Comparison of ENCODE assay signal across 11 mouse cellular contexts in genomic region chr14:71530421-71530820, GRCm38 (mm10).
DNase-seq lines count a peak whose midpoint lies in the region; TF ChIP-seq lines count a peak whose summit lies in the region.
"Had no signal": no experiment of that assay in that cellular context is flagged by ENCODE, and none has a peak within 500 bp of the region (broad histone marks: within the 10 kb centered on the region; RNA-seq: fewer than 3 reads in every experiment).

No protein-coding gene starts in this region.

- H3K36me3 ChIP-seq in MEL (ENCODE audit: control insufficient read depth in 1 of 2, insufficient read depth in 2 of 2, low read length in 2 of 2), result no peaks in the 10 kb centered on the region
- H3K36me3 ChIP-seq: forebrain, embryonic 12.5 days; lung, embryonic 15.5 days had no signal

- TF ChIP-seq RAD21 in MEL (IDR thresholded peaks at IDR 0.05; ENCODE audit: low read depth, low read length), result no peak; the same call in 1 of the 2 replicates

- no peak for TF ChIP-seq POLR2A in MEL (IDR thresholded peaks at IDR 0.05; ENCODE audit: control insufficient read depth in 1 of 2, insufficient read depth in 1 of 2, low read depth in 1 of 2, low read length in 2 of 2, poor library complexity in 1 of 2)

- H3K4me1 ChIP-seq in MEL (ENCODE audit: control insufficient read depth in 1 of 2, insufficient read depth in 2 of 2, low read length in 2 of 2), result no peaks in the 10 kb centered on the region
- H3K4me1 ChIP-seq: forebrain, embryonic 12.5 days; lung, embryonic 15.5 days had no signal

- intact Hi-C loops in gastrocnemius, adult 2 months (cut with DNase I), result loop anchor here (10.0 kb wide), 1 partner anchor 746 kb away; no protein-coding TSS in a partner anchor

- no peaks in the 10 kb centered on the region for H3K27me3 ChIP-seq in MEL (ENCODE audit: control insufficient read depth in 1 of 2, insufficient read depth in 2 of 2, low read length in 2 of 2)
- H3K27me3 ChIP-seq: forebrain, embryonic 12.5 days; lung, embryonic 15.5 days had no signal

- no peaks in the 10 kb centered on the region for H3K79me2 ChIP-seq in MEL (ENCODE audit: control insufficient read depth, insufficient read depth, low read length, poor library complexity)

- H3K4me3 ChIP-seq in gastrocnemius, adult 2 months, result no peak overlapping the region
- no peak overlapping the region for H3K4me3 ChIP-seq in MEL (ENCODE audit: control insufficient read depth in 1 of 2, insufficient read depth in 1 of 2, low read depth in 2 of 2, low read length in 2 of 2)
- H3K4me3 ChIP-seq: forebrain, embryonic 12.5 days; lung, embryonic 15.5 days had no signal

- no peak overlapping the region for H3K27ac ChIP-seq in gastrocnemius, adult 2 months
- H3K27ac ChIP-seq in MEL (ENCODE audit: control insufficient read depth, low read depth, low read length), result no peak overlapping the region
- H3K27ac ChIP-seq: forebrain, embryonic 12.5 days; lung, embryonic 15.5 days had no signal

- H3K9ac ChIP-seq in MEL (ENCODE audit: control insufficient read depth, low read depth, low read length, poor library complexity, severe bottlenecking), result no peak overlapping the region
- H3K9ac ChIP-seq: forebrain, embryonic 12.5 days; lung, embryonic 15.5 days had no signal

- H3K9me3 ChIP-seq in MEL (replicated peaks; ENCODE audit: insufficient read depth, low read length), result no peaks in the 10 kb centered on the region
- H3K9me3 ChIP-seq: forebrain, embryonic 12.5 days; lung, embryonic 15.5 days had no signal

- DNase-seq in gastrocnemius, adult 2 months, result no peak
- DNase-seq in gastrocnemius, adult 8-10 months (ENCODE audit: low spot score in 2 of 2), result no peak
- DNase-seq in layer of hippocampus, adult 9-10 months (ENCODE audit: low spot score), result peak; percentile 9
- DNase-seq in layer of hippocampus, postnatal 36 days, result no peak
- DNase-seq in MEL (ENCODE audit: low read depth, low spot score), result no peak
- DNase-seq in embryo, embryonic 9.5 days (ENCODE audit: extremely low spot score), result peak; percentile 15
- DNase-seq in thymus, postnatal 36 days, result no peak
- DNase-seq in adrenal gland, postnatal 25 days, result no peak
- DNase-seq: cerebellum, postnatal 36 days had no signal

- TF ChIP-seq EP300 in MEL (IDR thresholded peaks at IDR 0.05; ENCODE audit: low read depth in 1 of 2, low read length in 2 of 2), result no peak

- peak; percentile 46 for TF ChIP-seq CTCF in gastrocnemius, adult 2 months (IDR thresholded peaks at IDR 0.05)
- no peak; a peak in 1 of 6 replicates for TF ChIP-seq CTCF in MEL (IDR thresholded peaks at IDR 0.05 in 2 of 3, conservative IDR thresholded peaks at IDR 0.05 in 1 of 3; ENCODE audit: control insufficient read depth in 1 of 3, insufficient read depth in 1 of 3, low read depth in 2 of 3, low read length in 3 of 3, poor library complexity in 1 of 3, severe bottlenecking in 1 of 3)

TF ChIP-seq in MEL, 35 proteins besides CTCF, POLR2A, EP300 and RAD21:
- TF ChIP-seq USF1 (IDR thresholded peaks at IDR 0.05; ENCODE audit: low read depth, low read length) (no peak), ELF1 (IDR thresholded peaks at IDR 0.05; ENCODE audit: low read depth, low read length) (no peak), ZNF384 (IDR thresholded peaks at IDR 0.05; ENCODE audit: low read depth, low read length) (no peak), MAZ (IDR thresholded peaks at IDR 0.05; ENCODE audit: low read depth, low read length) (no peak), MYC (IDR thresholded peaks at IDR 0.05; ENCODE audit: low read depth, low read length) (no peak), RCOR1 (IDR thresholded peaks at IDR 0.05; ENCODE audit: low read depth, low read length) (no peak), SMC3 (IDR thresholded peaks at IDR 0.05; ENCODE audit: low read depth, low read length) (0 out of 2 replicates have a peak, but pooled peaks have one; percentile 21)

Comparison
In these comparisons a context has a peak if more than half of its experiments do, and no peak if none do; other contexts are left out.
1. DNase-seq: peak in layer of hippocampus, adult 9-10 months (single experiment) and embryo, embryonic 9.5 days (single experiment); none in gastrocnemius, adult 2 months (single experiment), gastrocnemius, adult 8-10 months (0 of 2), layer of hippocampus, postnatal 36 days (0 of 2), MEL (single experiment), thymus, postnatal 36 days (0 of 2) and adrenal gland, postnatal 25 days (single experiment).